Mouse (Mus musculus) heart, embryonic 16.5 days (tissue): ENCODE measurements around the gene Son. TPM values are rescaled to one million over a fixed set of nuclear protein-coding genes. Genes with fewer than 3 reads are reported as not detected.

ENCODE experiments used
- ATAC-seq: fragments of 200-750 bp; cut with Nextera tagmentation; replicated peaks from 2 replicates; pipeline ENCODE4 v1.8.0; 2017; ENCODE audit warnings: moderate number of reproducible peaks; ENCODE audit not compliant: insufficient read depth, low FRiP score; ENCODE audit errors: extremely low read depth
- H3K27ac ChIP-seq: fragments of 300-500 bp; sonication (generic); 2 replicates; pipeline ENCODE4 v1.5.1; 2014; ENCODE audit warnings: mild to moderate bottlenecking, low read length, control low read depth, moderate library complexity
- H3K27me3 ChIP-seq: fragments of 300-500 bp; sonication (generic); 2 replicates; pipeline ENCODE4 v1.6.1; 2014; ENCODE audit warnings: low read length, mixed read lengths; ENCODE audit not compliant: control insufficient read depth, insufficient read depth
- H3K36me3 ChIP-seq: fragments of 300-500 bp; sonication (generic); 2 replicates; pipeline ENCODE4 v1.6.1; 2014; ENCODE audit not compliant: control insufficient read depth, insufficient read depth
- H3K4me1 ChIP-seq: fragments of 300-500 bp; sonication (generic); 2 replicates; pipeline ENCODE4 v1.6.1; 2014; ENCODE audit warnings: low read length, mixed read lengths; ENCODE audit not compliant: control insufficient read depth, insufficient read depth
- H3K4me2 ChIP-seq: fragments of 300-500 bp; sonication (generic); 2 replicates; pipeline ENCODE4 v1.6.1; 2014; ENCODE audit warnings: low read depth, mild to moderate bottlenecking, control low read depth, low read length
- H3K4me3 ChIP-seq: fragments of 300-500 bp; sonication (generic); 2 replicates; pipeline ENCODE4 v1.5.1; 2014; ENCODE audit warnings: mild to moderate bottlenecking, control low read depth, low read length
- H3K9ac ChIP-seq: fragments of 300-500 bp; sonication (generic); 2 replicates; pipeline ENCODE4 v1.6.1; 2014; ENCODE audit warnings: low read length, control low read depth
- H3K9me3 ChIP-seq: fragments of 300-500 bp; sonication (generic); replicated peaks from 2 replicates; pipeline ENCODE4 v1.6.1; 2016; ENCODE audit warnings: low read length; ENCODE audit not compliant: control insufficient read depth
- WGBS: fragments of 180-500 bp; shearing (Covaris S2); extraction: QIAGEN DNeasy Blood & Tissue Kit; methylation state at CpG from one replicate; pipeline ENCODE4 v1.1.7; 2014; 5-methylcytosine and 5-hydroxymethylcytosine counted together
- polyA plus RNA-seq: library from polyadenylated mRNA; unstranded; fragments of >200 nt; fragmentation: Nextera tagmentation; extraction: Ambion mirVana; gene quantifications from 2 replicates; pipeline ENCODE4 v1.2.1, GENCODE M21; 2015

Son gene
- polyA plus RNA-seq, 1 experiment from 2014 or later = 77.4 TPM

GRCm38 (mm10) chr16:91659798-91660197 lies 12.5 kb downstream of the Son start:
- ATAC-seq = no peak
- no peak overlapping the region for H3K4me3 ChIP-seq
- H3K4me1 ChIP-seq = peaks cover 15% of the 10 kb centered on the region; the same call in 1 of the 2 replicates
- H3K9me3 ChIP-seq = 0 out of 2 replicates have a peak, but pooled peaks cover 2% of the 10 kb centered on the region
- H3K36me3 ChIP-seq = peaks cover 84% of the 10 kb centered on the region
- no peak overlapping the region for H3K4me2 ChIP-seq
- no peaks in the 10 kb centered on the region for H3K27me3 ChIP-seq
- no peak overlapping the region for H3K27ac ChIP-seq
- no peak overlapping the region for H3K9ac ChIP-seq
- WGBS = 96% methylated on average over 20 of the region's 20 CpGs

GRCm38 (mm10) chr16:91661397-91661796 lies 14.1 kb downstream of the Son start:
- Histone ChIP-seq H3K27me3 (no peaks in the 10 kb centered on the region), H3K36me3 (peaks cover 83% of the 10 kb centered on the region), H3K4me3 (no peak overlapping the region), H3K4me1 (peaks cover 15% of the 10 kb centered on the region; the same call in 1 of the 2 replicates), H3K9ac (no peak overlapping the region), H3K9me3 (0 out of 2 replicates have a peak, but pooled peaks cover 2% of the 10 kb centered on the region), H3K4me2 (no peak overlapping the region), H3K27ac (no peak overlapping the region)
- ATAC-seq = no peak
- 87% methylated on average over 1 of the region's 1 CpGs for WGBS

GRCm38 (mm10) chr16:91662336-91662735 lies 15.0 kb downstream of the Son start:
- no peak for ATAC-seq
- Histone ChIP-seq H3K4me3 (no peak overlapping the region), H3K9ac (no peak overlapping the region), H3K27ac (no peak overlapping the region), H3K4me1 (peaks cover 15% of the 10 kb centered on the region; the same call in 1 of the 2 replicates), H3K4me2 (no peak overlapping the region), H3K36me3 (peaks cover 82% of the 10 kb centered on the region), H3K9me3 (0 out of 2 replicates have a peak, but pooled peaks cover 2% of the 10 kb centered on the region), H3K27me3 (no peaks in the 10 kb centered on the region)
- WGBS = 83% methylated on average over 16 of the region's 16 CpGs

GRCm38 (mm10) chr16:91663795-91664194 lies 16.5 kb downstream of the Son start:
- H3K4me1 ChIP-seq = peaks cover 12% of the 10 kb centered on the region; the same call in 1 of the 2 replicates
- 0 out of 2 replicates have a peak, but pooled peaks cover 2% of the 10 kb centered on the region for H3K9me3 ChIP-seq
- no peak overlapping the region for H3K9ac ChIP-seq
- H3K36me3 ChIP-seq = peaks cover 70% of the 10 kb centered on the region
- no peak for ATAC-seq
- no peak overlapping the region for H3K27ac ChIP-seq
- WGBS = 95% methylated on average over 3 of the region's 3 CpGs
- H3K4me2 ChIP-seq = no peak overlapping the region
- H3K4me3 ChIP-seq = no peak overlapping the region
- H3K27me3 ChIP-seq = no peaks in the 10 kb centered on the region

- Histone ChIP-seq H3K27ac (no peak overlapping the region), H3K4me2 (no peak overlapping the region), H3K9ac (no peak overlapping the region), H3K27me3 (no peaks in the 10 kb centered on the region), H3K4me3 (no peak overlapping the region), H3K36me3 (peaks cover 72% of the 10 kb centered on the region), H3K9me3 (no peaks in the 10 kb centered on the region), H3K4me1 (no peaks in the 10 kb centered on the region)
- no peak for ATAC-seq
- WGBS = 77% methylated on average over 4 of the region's 4 CpGs
Observed at GRCm38 (mm10) chr16:91674500-91674899, 27.2 kb downstream of the Son start.

- Histone ChIP-seq H3K36me3 (peaks cover 52% of the 10 kb centered on the region), H3K27me3 (no peaks in the 10 kb centered on the region), H3K9ac (no peak overlapping the region), H3K4me1 (no peaks in the 10 kb centered on the region), H3K4me3 (no peak overlapping the region), H3K9me3 (no peaks in the 10 kb centered on the region), H3K4me2 (no peak overlapping the region), H3K27ac (no peak overlapping the region)
- WGBS = 79% methylated on average over 5 of the region's 5 CpGs
- ATAC-seq = no peak
Observed at GRCm38 (mm10) chr16:91678147-91678911, 31.0 kb downstream of the Son start.

- Histone ChIP-seq H3K4me1 (no peaks in the 10 kb centered on the region), H3K4me3 (no peak overlapping the region), H3K9me3 (no peaks in the 10 kb centered on the region), H3K36me3 (peaks cover 48% of the 10 kb centered on the region), H3K27me3 (no peaks in the 10 kb centered on the region), H3K4me2 (no peak overlapping the region), H3K27ac (no peak overlapping the region), H3K9ac (no peak overlapping the region)
- 68% methylated on average over 5 of the region's 5 CpGs for WGBS
- no peak for ATAC-seq
Observed at GRCm38 (mm10) chr16:91680656-91681055, 33.4 kb downstream of the Son start.

GRCm38 (mm10) chr16:91685526-91685925 lies 38.2 kb downstream of the Son start:
- no peak overlapping the region for H3K9ac ChIP-seq
- H3K4me3 ChIP-seq = no peak overlapping the region
- H3K9me3 ChIP-seq = no peaks in the 10 kb centered on the region
- H3K4me2 ChIP-seq = no peak overlapping the region
- H3K36me3 ChIP-seq = peaks cover 15% of the 10 kb centered on the region; the same call in 1 of the 2 replicates
- H3K27ac ChIP-seq = no peak overlapping the region
- WGBS = 70% methylated on average over 5 of the region's 5 CpGs
- H3K4me1 ChIP-seq = peaks cover 7% of the 10 kb centered on the region
- ATAC-seq = no peak
- no peaks in the 10 kb centered on the region for H3K27me3 ChIP-seq

GRCm38 (mm10) chr16:91686369-91686768 lies 39.1 kb downstream of the Son start:
- Histone ChIP-seq H3K4me1 (peaks cover 7% of the 10 kb centered on the region), H3K4me2 (no peak overlapping the region), H3K27ac (no peak overlapping the region), H3K9me3 (no peaks in the 10 kb centered on the region), H3K9ac (no peak overlapping the region), H3K27me3 (no peaks in the 10 kb centered on the region), H3K36me3 (peaks cover 13% of the 10 kb centered on the region; the same call in 1 of the 2 replicates), H3K4me3 (no peak overlapping the region)
- 76% methylated on average over 5 of the region's 5 CpGs for WGBS
- ATAC-seq = no peak
